Mouse (Mus musculus): ENCODE results near the gene S100a13.

DNA sequence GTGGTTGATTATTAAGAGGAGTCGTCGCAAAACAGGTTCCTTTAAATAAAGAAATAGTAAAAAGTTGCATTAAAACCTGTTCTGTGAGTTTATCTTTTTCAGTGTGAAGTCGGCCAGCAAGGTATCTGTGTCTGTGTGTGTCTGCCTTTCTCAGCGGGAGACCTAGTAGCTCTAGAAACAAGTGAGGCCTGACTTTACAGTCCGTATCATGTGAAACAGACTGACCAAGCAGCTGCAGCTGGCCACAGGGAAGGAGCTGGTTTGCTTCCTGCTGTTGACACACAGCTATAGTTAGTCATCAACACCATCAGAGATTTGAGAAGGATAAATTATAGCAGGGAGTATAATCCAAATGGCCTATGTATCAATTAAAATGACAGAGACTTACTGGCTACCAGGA is 17.5 kb downstream of the S100a13 start:
- TF ChIP-seq CTCF (IDR thresholded peaks at IDR 0.05), result no peak
- no peak for TF ChIP-seq EP300 (IDR thresholded peaks at IDR 0.05)

All from lung, postnatal 0 days (tissue).